Mouse (Mus musculus) layer of hippocampus, postnatal 36 days (tissue): ENCODE results near the gene Iglon5. TPM values are rescaled to one million over a fixed set of nuclear protein-coding genes. Genes with fewer than 3 reads are reported as not detected.

Experiments
- DNase-seq, 2 experiments: peaks; one replicate each; pipeline ENCODE4 v3.0.0; 2022
- total RNA-seq, 2 experiments: library from RNA; stranded (reverse); gene quantifications; 2 replicates each; pipeline ENCODE4 v1.2.3; 2021

Iglon5 gene
- total RNA-seq, 2 experiments from 2014 or later: 22.7 to 23.6 TPM

DNA sequence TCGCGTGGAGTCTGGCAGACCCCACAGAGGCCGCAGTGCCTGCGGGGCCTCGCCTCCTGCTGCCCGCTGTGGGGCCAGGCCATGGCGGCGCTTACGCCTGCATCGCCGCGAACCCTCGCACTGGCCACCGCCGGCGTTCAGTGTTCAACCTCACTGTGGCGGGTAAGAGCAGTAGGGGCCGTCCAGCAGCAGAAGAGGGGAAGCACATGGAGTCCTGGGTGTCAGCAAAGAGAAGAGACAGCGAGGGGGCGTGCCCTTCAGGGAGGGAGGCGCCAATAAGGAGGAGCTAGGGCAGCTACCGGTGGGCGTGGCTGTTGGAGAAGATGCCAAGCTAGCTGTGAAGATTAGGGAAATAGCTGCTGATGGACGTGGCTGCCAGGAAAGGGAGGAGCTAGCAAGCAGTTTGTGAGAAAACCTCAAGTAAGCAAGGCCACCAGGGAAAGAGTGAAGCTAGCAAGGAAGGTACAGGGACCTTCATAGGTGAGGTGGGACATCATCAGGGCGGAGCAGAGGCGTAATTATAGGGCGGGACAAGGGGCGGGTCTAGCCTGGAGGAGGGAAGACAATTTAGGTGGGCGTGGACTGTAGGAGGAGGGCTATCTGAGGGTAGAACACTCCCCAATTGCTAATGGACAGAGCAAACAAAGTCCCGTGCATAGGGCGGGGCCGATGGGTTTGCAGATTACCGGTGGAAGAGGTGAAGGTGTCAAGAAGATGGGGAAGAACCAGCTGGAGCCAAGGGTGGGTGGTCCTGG is 24.4 kb downstream of the Iglon5 start:
- peak; percentile 73 to 79 for DNase-seq

- no peak for DNase-seq
Measured at GRCm38 (mm10) chr7:43464864-43465343, 25.0 kb downstream of the Iglon5 start.

DNA sequence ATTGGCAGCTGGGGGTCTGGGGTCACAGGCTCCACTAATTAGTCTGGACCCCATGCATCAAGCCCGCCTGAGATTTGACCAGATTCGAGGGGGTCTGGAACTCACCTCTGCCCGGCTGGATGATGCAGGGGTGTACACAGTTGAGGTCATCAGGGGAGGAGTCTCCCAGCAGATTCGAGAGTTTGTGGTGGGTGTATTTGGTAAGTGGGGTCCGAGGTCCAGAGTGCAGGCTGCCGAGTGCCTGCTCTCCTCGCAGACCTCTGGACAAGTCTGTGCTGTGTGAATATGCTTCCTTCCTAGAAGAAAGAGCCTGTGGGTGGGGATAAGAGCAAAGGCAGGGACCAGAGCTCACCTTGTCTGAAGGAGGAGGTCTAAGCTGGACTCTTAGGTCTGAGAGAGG is 25.9 kb downstream of the Iglon5 start:
- no peak for DNase-seq

- no peak for DNase-seq
Measured at GRCm38 (mm10) chr7:43462851-43463250, 27.0 kb downstream of the Iglon5 start, which contains the start of gene Vsig10l. Vsig10l (plus strand) TSS chr7:43463151.

GRCm38 (mm10) chr7:43454371-43454770 is 35.5 kb downstream of the Iglon5 start:
- no peak for DNase-seq

- no peak for DNase-seq
Measured at GRCm38 (mm10) chr7:43453599-43454355, 36.1 kb downstream of the Iglon5 start.

- no peak for DNase-seq
Measured at GRCm38 (mm10) chr7:43452609-43453008, 37.3 kb downstream of the Iglon5 start.

GRCm38 (mm10) chr7:43451726-43452125 is 38.1 kb downstream of the Iglon5 start:
- DNase-seq: no peak

DNA sequence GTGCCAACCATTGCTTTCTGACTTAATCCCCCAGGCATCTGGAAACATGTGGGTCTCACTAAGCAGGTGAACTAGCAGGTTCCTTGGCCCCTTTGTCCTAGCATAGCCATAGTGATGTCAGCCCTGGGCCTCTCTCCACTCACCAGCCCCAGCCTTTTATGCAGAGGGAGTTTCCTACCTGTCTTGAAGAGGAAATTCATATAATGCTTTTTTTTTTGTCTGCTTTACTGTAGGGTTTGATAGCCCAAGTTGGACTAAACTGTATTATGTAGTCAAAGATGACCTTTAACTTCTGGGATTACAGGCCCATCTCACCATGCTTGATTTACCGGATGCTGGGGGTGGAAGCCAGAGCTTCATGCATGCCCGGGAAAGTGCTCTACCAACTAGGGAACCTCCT is 40.1 kb downstream of the Iglon5 start:
- DNase-seq: no peak

GRCm38 (mm10) chr7:43448246-43448645 is 41.6 kb downstream of the Iglon5 start:
- DNase-seq: no peak

DNA sequence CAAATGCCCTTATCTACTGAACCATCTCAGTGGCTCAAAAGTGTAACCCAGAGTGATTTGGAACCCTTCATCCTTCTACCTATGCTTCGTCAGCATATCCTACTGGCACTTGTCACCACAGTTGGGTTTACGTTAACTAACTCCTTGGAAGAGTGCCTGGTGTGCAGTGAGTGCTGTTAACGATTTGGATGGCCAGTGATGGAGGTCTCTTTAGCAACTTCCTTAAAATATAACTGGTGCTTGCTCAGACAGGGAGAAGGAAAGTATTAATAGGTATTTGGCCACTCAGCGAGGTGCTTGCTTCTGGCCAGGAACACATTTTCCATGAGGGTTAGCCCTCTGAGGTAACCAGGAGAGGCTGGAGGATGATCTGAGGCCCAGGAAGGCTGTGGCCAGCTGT is 42.1 kb downstream of the Iglon5 start:
- DNase-seq: no peak

DNA sequence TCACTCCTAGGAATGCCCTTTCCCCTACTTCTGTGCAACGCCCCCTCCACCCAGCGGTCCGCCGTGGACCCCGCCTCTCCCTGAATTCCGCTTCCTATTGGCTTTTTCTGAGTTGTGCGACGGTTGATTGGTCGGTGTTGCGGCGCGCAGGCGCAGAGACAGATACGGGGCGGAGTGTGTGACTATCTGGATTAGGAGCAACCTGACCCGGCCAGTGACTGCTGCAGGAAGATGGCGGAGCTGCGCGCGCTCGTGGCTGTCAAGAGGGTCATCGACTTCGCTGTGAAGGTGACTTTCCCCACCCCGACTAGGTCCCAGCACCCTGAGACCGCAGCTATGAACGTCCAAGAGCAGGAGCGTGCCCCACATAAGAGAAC is 46.0 kb downstream of the Iglon5 start, which contains the start of the genes Etfb and Gm45233:
Gene Etfb, plus strand, starts transcription at position 167 of the 377 bp plus-strand sequence.
Gene Gm45233, plus strand, starts transcription at position 212 of the 377 bp plus-strand sequence.
- peak; percentile 93 for DNase-seq

DNA sequence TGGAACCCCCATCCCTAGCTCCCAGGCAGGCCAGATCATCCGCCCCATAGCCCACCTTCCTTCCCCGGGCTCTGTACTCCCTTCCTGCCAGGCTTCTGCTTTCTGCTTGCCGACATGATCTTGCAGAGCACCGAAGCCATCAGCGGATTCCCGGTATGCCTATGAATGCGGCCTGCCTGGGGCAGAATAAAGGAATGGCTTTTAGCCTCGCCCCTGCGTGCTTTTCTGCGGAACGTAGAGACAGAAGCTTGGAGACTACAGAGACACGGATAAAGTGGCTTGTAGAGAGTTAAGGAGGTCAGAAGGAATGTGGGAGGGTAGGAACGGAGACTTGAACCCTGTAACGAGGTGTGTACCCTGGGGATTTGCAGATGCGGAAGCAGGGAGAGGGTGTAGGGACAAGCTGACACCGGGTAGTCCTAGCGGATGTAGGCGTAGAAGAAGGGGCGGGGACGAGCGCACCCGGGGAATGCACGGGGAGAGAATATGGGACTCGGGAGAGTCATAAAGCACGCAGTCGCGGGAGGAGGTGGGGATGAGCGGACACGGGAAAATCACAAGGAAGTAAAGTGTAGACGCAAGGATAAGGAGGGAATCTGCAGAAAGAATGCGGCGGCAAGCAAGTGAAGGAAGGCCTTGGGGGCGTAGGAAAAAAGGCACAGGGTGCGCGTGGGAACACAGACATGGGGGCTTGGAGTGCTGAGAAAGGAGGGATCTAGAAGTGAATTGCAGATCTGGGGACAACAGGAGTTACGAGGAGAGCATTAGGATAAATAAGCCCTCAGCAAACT is 46.6 kb downstream of the Iglon5 start:
- DNase-seq: peak; percentile 75 to 77

DNA sequence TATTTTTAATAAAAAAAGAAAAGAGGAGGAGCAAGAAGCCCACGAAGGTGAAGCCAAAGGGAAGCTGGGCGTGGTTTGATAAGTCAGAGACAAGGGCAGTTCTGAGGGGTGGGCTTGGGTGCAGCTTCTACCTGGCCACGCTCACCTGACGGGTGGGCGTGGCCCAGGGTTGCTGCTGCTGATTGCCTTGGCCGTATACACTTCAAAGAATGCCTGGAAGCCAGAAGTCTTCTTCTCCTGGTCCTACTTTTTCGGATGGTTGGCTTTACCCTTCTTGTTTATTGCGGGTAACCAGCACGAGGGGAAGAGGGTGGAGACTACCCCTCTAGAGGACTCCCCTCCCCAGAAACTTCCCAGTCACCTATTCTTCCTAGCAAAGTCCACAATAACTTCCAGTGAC is 47.2 kb downstream of the Iglon5 start:
- DNase-seq: no peak

DNA sequence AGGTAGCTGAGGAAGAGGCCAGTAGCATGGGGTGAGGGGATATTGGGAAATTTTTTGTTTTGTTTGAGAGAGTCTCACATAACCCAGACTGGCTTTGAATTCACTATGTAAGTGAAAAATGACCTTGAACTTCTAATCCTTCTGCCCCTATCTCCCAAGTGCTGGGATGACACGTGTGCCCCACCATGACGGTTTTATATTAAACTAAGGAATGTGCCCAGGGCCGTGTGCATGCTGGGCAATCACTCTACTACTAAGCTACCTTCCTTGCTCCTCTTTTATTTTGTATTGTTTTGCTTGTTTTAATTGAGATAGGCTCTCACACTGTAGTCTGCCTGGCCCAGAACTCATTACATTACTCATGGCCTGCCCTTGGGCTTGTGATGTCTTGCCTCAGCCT is 48.8 kb downstream of the Iglon5 start:
- no peak for DNase-seq

GRCm38 (mm10) chr7:43440482-43440881 is 49.4 kb downstream of the Iglon5 start, which contains the start of gene Cldnd2:
Cldnd2 (plus strand) TSS chr7:43440782.
- DNase-seq: no peak

DNA sequence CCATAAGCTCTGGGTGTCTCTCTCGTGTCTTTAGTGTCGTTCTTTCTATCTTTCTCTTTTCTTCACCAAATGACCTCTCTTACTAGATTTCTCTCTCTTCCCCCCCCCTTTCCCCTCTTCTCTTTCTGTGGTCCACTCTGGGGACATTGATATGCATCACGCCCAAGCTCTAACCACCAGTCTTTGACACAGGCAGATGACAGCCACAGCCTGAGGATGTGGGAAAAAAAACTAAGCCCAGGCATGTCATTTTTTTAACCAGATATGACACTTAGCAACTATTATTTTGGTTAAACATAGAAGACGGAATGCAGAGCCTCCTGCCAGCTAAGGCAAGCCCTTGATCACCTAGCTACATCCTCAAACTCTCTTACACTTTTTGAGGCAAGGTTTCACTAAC is 51.3 kb downstream of the Iglon5 start:
- no peak for DNase-seq

GRCm38 (mm10) chr7:43436341-43437255 is 53.3 kb downstream of the Iglon5 start, which contains the start of gene Nkg7:
Nkg7 (plus strand) TSS chr7:43437073.
- no peak for DNase-seq

GRCm38 (mm10) chr7:43434676-43435075 is 55.2 kb downstream of the Iglon5 start:
- DNase-seq: no peak

- DNase-seq: no peak
Measured at GRCm38 (mm10) chr7:43432891-43433290, 57.0 kb downstream of the Iglon5 start.

DNA sequence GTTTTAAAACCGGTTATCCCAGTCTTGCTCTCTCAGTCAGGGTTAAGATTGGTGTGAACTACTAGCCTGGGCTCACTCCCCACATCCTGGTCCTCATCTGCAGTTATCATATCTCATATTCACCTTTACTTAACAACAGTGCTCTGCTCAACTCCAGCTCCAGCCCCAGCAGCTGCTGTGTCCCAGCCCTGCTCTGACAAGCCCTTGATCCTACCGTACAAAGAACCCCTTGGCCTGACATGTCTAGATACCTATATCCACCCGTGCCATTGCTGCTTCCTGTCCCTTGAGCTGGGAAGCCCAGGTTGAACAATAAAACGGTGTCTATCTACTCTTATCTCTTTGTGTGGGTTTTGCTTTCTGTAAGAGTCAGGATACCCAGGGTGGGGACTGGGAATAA is 60.4 kb downstream of the Iglon5 start:
- no peak for DNase-seq
